Mouse (Mus musculus): Measurements from ENCODE around the gene Rad54l. TPM values are rescaled to one million over a fixed set of nuclear protein-coding genes. Genes with fewer than 3 reads are reported as not detected.

The Rad54l gene
- total and polyA plus RNA-seq, 3 experiments = 22.8 to 53.3 (median 28.8) TPM

DNA sequence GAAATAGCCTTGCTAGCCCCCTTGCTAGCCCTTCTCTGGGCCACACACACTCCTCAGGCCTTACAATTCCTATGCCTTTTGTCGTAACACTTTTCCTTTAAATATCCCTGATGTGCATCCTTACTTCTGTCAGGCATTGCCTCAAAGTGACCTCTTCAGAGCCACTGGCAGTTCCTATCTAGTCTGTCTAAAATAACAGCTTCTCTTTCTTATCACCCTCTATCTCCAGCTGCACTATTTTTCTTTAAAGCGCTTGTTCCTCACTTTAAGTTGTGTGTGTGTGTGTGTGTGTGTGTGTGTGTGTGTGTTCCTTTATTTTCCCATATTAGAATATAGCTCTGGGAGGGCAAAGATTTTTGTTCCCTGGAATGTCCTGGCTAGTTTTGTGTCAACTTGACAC, 76.9 kb downstream of the Rad54l start:
- no peak for TF ChIP-seq ZKSCAN1 (IDR thresholded peaks at IDR 0.05; ENCODE audit: borderline replicate concordance, low read depth, low read length)
- no peak for TF ChIP-seq ZMIZ1 (IDR thresholded peaks at IDR 0.05; ENCODE audit: low read depth, low read length)
- no peak for TF ChIP-seq SMC3 (IDR thresholded peaks at IDR 0.05; ENCODE audit: low read depth, low read length)
- no peak for TF ChIP-seq GABPA (IDR thresholded peaks at IDR 0.05; ENCODE audit: insufficient replicate concordance, low read depth, low read length)
- no peak for TF ChIP-seq MAZ (IDR thresholded peaks at IDR 0.05; ENCODE audit: low read depth, low read length)
- TF ChIP-seq JUND (conservative IDR thresholded peaks at IDR 0.05; ENCODE audit: low read depth, low read length) = no peak
- Histone ChIP-seq H3K27ac (ENCODE audit: insufficient read depth, low read depth) (no peak overlapping the region), H3K36me3 (replicated peaks in 1 of 2; ENCODE audit: control insufficient read depth in 1 of 2, insufficient read depth in 1 of 2, low read length in 1 of 2) (peaks cover 35 to 73% of the 10 kb centered on the region in 2 experiments), H3K4me1 (ENCODE audit: control insufficient read depth in 1 of 2, insufficient read depth in 2 of 2) (peaks cover 0 to 13% of the 10 kb centered on the region in 2 experiments; a peak in 2 of 4 replicates), H3K4me3 (replicated peaks in 1 of 3; ENCODE audit: low read depth in 2 of 3, low read length in 2 of 3, poor library complexity in 1 of 3) (no peak overlapping the region), H3K79me2 (replicated peaks; ENCODE audit: control insufficient read depth, extremely low read depth, insufficient read depth, poor library complexity, severe bottlenecking) (no peaks in the 10 kb centered on the region), H3K9ac (ENCODE audit: insufficient read depth, low read depth) (no peak overlapping the region), H3K4me2 (ENCODE audit: insufficient read depth, low read depth, poor library complexity, severe bottlenecking) (no peak overlapping the region), H3K27me3 (replicated peaks) (no peaks in the 10 kb centered on the region), H3K9me3 (replicated peaks; ENCODE audit: low read length) (no peaks in the 10 kb centered on the region)
- dilution Hi-C loops (cut with MboI; ENCODE audit: extremely low pct_ligation_motif_present, extremely low pct_unique_long_range_greater_than_20kb, low sequenced_read_pairs) (no loop called here), in situ Hi-C loops (cut with MboI; ENCODE audit: low pct_ligation_motif_present, low pct_unique_long_range_greater_than_20kb, low sequenced_read_pairs) (no loop called here)
- DNase-seq (ENCODE audit: extremely low read depth) = no peak

Other genes starting within 250 kb of the Rad54l start
- gene Kncn, start 239.3 kb downstream of the Rad54l start, total RNA-seq (2012; rRNA removed) = not detected in 2 replicates
- gene Kncn, start 239.3 kb downstream of the Rad54l start, total RNA-seq (2014; rRNA removed) = not detected in 2 replicates
- gene Kncn, start 239.3 kb downstream of the Rad54l start, polyA plus RNA-seq (2012; ENCODE audit: insufficient read length, low read depth) = not detected in 2 replicates
- gene 6430628N08Rik, start 233.0 kb downstream of the Rad54l start, total RNA-seq (2012; rRNA removed) = not detected in 2 replicates
- not detected in 2 replicates for gene 6430628N08Rik, start 233.0 kb downstream of the Rad54l start, total RNA-seq (2014; rRNA removed)
- not detected in 2 replicates for gene 6430628N08Rik, start 233.0 kb downstream of the Rad54l start, polyA plus RNA-seq (2012; ENCODE audit: insufficient read length, low read depth)
- gene Dmbx1, start 183.8 kb downstream of the Rad54l start, total RNA-seq (2012; rRNA removed) = not detected in 2 replicates
- gene Dmbx1, start 183.8 kb downstream of the Rad54l start, total RNA-seq (2014; rRNA removed) = not detected in 2 replicates
- gene Dmbx1, start 183.8 kb downstream of the Rad54l start, polyA plus RNA-seq (2012; ENCODE audit: insufficient read length, low read depth) = not detected in 2 replicates
- 9.9 and 15.1 TPM in 2 replicates for gene Faah, start 105.8 kb downstream of the Rad54l start, total RNA-seq (2012; rRNA removed)
- gene Faah, start 105.8 kb downstream of the Rad54l start, total RNA-seq (2014; rRNA removed) = 3.4 and 3.5 TPM in 2 replicates
- gene Faah, start 105.8 kb downstream of the Rad54l start, polyA plus RNA-seq (2012; ENCODE audit: insufficient read length, low read depth) = 12.1 and 13.3 TPM in 2 replicates
- gene Nsun4, start 69.8 kb downstream of the Rad54l start, total RNA-seq (2012; rRNA removed) = 19.9 and 20.5 TPM in 2 replicates
- gene Nsun4, start 69.8 kb downstream of the Rad54l start, total RNA-seq (2014; rRNA removed) = 32.0 and 32.8 TPM in 2 replicates
- 18.6 and 20.5 TPM in 2 replicates for gene Nsun4, start 69.8 kb downstream of the Rad54l start, polyA plus RNA-seq (2012; ENCODE audit: insufficient read length, low read depth)
- gene Uqcrh, start 48.6 kb downstream of the Rad54l start, total RNA-seq (2012; rRNA removed) = 293 and 362 TPM in 2 replicates
- 601 and 717 TPM in 2 replicates for gene Uqcrh, start 48.6 kb downstream of the Rad54l start, total RNA-seq (2014; rRNA removed)
- 264 and 297 TPM in 2 replicates for gene Uqcrh, start 48.6 kb downstream of the Rad54l start, polyA plus RNA-seq (2012; ENCODE audit: insufficient read length, low read depth)
- gene Lrrc41, start 48.4 kb downstream of the Rad54l start, total RNA-seq (2012; rRNA removed) = 49.0 and 51.8 TPM in 2 replicates
- 50.0 and 60.8 TPM in 2 replicates for gene Lrrc41, start 48.4 kb downstream of the Rad54l start, total RNA-seq (2014; rRNA removed)
- 43.0 and 48.8 TPM in 2 replicates for gene Lrrc41, start 48.4 kb downstream of the Rad54l start, polyA plus RNA-seq (2012; ENCODE audit: insufficient read length, low read depth)
- gene Pomgnt1, start 150 bp upstream of the Rad54l start, total RNA-seq (2012; rRNA removed) = 33.0 and 52.2 TPM in 2 replicates
- gene Pomgnt1, start 150 bp upstream of the Rad54l start, total RNA-seq (2014; rRNA removed) = 39.9 and 40.7 TPM in 2 replicates
- gene Pomgnt1, start 150 bp upstream of the Rad54l start, polyA plus RNA-seq (2012; ENCODE audit: insufficient read length, low read depth) = 40.2 and 42.8 TPM in 2 replicates
- gene Lurap1, start 27.6 kb upstream of the Rad54l start, total RNA-seq (2012; rRNA removed) = 0.21 TPM in 1 of 2 replicates, not detected in the other
- not detected in 2 replicates for gene Lurap1, start 27.6 kb upstream of the Rad54l start, total RNA-seq (2014; rRNA removed)
- gene Lurap1, start 27.6 kb upstream of the Rad54l start, polyA plus RNA-seq (2012; ENCODE audit: insufficient read length, low read depth) = 0.10 and 0.14 TPM in 2 replicates
- 0.08 and 0.13 TPM in 2 replicates for gene Tspan1, start 43.9 kb upstream of the Rad54l start, total RNA-seq (2012; rRNA removed)
- gene Tspan1, start 43.9 kb upstream of the Rad54l start, total RNA-seq (2014; rRNA removed) = not detected in 2 replicates
- 0.12 TPM in 1 of 2 replicates, not detected in the other for gene Tspan1, start 43.9 kb upstream of the Rad54l start, polyA plus RNA-seq (2012; ENCODE audit: insufficient read length, low read depth)
- gene 1700042G07Rik, start 49.7 kb upstream of the Rad54l start, total RNA-seq (2012; rRNA removed) = not detected in 2 replicates
- gene 1700042G07Rik, start 49.7 kb upstream of the Rad54l start, total RNA-seq (2014; rRNA removed) = not detected in 2 replicates
- gene 1700042G07Rik, start 49.7 kb upstream of the Rad54l start, polyA plus RNA-seq (2012; ENCODE audit: insufficient read length, low read depth) = not detected in 2 replicates
- gene Gm49337, start 49.7 kb upstream of the Rad54l start, total RNA-seq (2012; rRNA removed) = not detected in 2 replicates
- not detected in 2 replicates for gene Gm49337, start 49.7 kb upstream of the Rad54l start, total RNA-seq (2014; rRNA removed)
- gene Gm49337, start 49.7 kb upstream of the Rad54l start, polyA plus RNA-seq (2012; ENCODE audit: insufficient read length, low read depth) = not detected in 2 replicates
- 0.42 and 0.97 TPM in 2 replicates for gene Pik3r3, start 97.9 kb upstream of the Rad54l start, total RNA-seq (2012; rRNA removed)
- 1.9 TPM in 2 replicates for gene Pik3r3, start 97.9 kb upstream of the Rad54l start, total RNA-seq (2014; rRNA removed)
- gene Pik3r3, start 97.9 kb upstream of the Rad54l start, polyA plus RNA-seq (2012; ENCODE audit: insufficient read length, low read depth) = 1.8 and 2.2 TPM in 2 replicates

Data from CH12.LX (cell line).